Mouse (Mus musculus) embryonic facial prominence, embryonic 12.5 days (tissue): Measurements from ENCODE around the gene Pla2g4b. TPM values are rescaled to one million over a fixed set of nuclear protein-coding genes. Genes with fewer than 3 reads are reported as not detected.

ENCODE experiments used
- ATAC-seq: fragments of 200-750 bp; cut with Nextera tagmentation; 2 replicates; pipeline ENCODE4 v1.8.0; 2017; ENCODE audit not compliant: insufficient number of reproducible peaks, insufficient read depth, low FRiP score, low TSS enrichment
- H3K27ac ChIP-seq: fragments of 300-500 bp; sonication (generic); 2 replicates; pipeline ENCODE4 v1.5.1; 2016; ENCODE audit warnings: mild to moderate bottlenecking
- H3K27me3 ChIP-seq: fragments of 300-500 bp; sonication (generic); 2 replicates; pipeline ENCODE4 v1.6.1; 2016; ENCODE audit warnings: mild to moderate bottlenecking, moderate library complexity
- H3K36me3 ChIP-seq: fragments of 300-500 bp; sonication (generic); 2 replicates; pipeline ENCODE4 v1.6.1; 2016; ENCODE audit warnings: mild to moderate bottlenecking
- H3K4me1 ChIP-seq: fragments of 300-500 bp; sonication (generic); 2 replicates; pipeline ENCODE4 v1.6.1; 2016
- H3K4me2 ChIP-seq: fragments of 300-500 bp; sonication (generic); replicated peaks from 2 replicates; pipeline ENCODE4 v1.6.1; 2016; ENCODE audit warnings: mild to moderate bottlenecking, moderate library complexity
- H3K4me3 ChIP-seq: fragments of 300-500 bp; sonication (generic); 2 replicates; pipeline ENCODE4 v1.5.1; 2016; ENCODE audit warnings: mild to moderate bottlenecking
- H3K9ac ChIP-seq: fragments of 300-500 bp; sonication (generic); 2 replicates; pipeline ENCODE4 v1.6.1; 2016; ENCODE audit warnings: mild to moderate bottlenecking, moderate library complexity
- H3K9me3 ChIP-seq: fragments of 300-500 bp; sonication (generic); 2 replicates; pipeline ENCODE4 v1.6.1; 2016; ENCODE audit warnings: mild to moderate bottlenecking, moderate library complexity
- WGBS: fragments of 180-500 bp; shearing (Covaris S2); methylation state at CpG from one replicate; pipeline ENCODE4 v1.1.7; 2016; 5-methylcytosine and 5-hydroxymethylcytosine counted together
- polyA plus RNA-seq: library from polyadenylated mRNA; unstranded; fragments of >200 nt; fragmentation: Nextera tagmentation; extraction: Ambion mirVana; gene quantifications from 2 replicates; pipeline ENCODE4 v1.2.1, GENCODE M21; 2016

The Pla2g4b gene
- polyA plus RNA-seq, 1 experiment from 2014 or later = 2.4 TPM

DNA sequence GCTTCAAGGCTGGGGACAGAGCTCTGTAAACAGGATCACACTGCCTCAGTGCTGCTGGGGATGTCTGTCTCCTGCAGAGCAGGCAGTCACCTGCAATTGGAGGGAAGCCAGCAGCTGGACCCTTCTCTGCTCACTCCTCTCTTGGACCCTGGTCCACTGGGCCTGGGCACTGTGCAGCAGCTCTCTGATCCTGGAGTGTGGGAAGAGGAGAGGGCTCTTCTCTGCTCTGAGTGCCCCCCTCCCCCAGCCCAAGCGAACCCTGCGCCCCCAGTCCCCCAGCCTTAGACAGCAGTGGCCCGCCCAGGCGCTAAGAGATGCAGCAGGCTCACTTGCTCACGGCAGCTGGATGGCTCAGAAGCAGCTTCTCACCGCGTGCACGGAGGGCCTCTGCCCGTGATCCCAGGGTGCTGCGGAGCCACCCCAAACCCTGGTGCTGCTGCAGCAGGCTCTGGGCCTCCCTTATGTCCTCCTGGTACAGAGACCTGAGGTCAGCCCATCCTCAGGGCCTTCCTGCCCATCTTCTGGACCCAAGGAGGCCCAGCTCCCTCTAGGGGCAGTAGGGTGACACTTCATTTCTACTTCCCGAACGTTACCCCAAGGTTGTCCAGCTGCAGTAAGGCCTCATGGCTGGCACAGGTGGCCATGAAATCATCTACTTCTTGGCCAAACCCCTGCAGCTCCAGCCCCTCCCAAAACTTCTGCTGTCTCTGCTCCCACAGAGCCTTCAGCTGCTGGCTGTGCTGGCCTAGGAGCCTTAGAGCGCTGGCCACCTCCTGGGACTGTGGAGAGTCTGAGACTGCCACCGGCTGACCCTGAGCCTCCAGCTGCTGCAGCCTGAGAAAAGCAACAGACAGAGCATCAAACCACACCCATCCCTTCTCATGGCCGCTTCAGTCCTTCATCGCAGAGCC is 35.6 kb downstream of the Pla2g4b start:
- H3K4me2 ChIP-seq = no peak overlapping the region
- H3K27ac ChIP-seq = 0 out of 2 replicates have a peak overlapping the region, but pooled peaks have one; percentile 17
- H3K9ac ChIP-seq = no peak overlapping the region
- peak; percentile 56 for ATAC-seq
- no peaks in the 10 kb centered on the region for H3K36me3 ChIP-seq
- H3K4me1 ChIP-seq = no peaks in the 10 kb centered on the region; the same call in 1 of the 2 replicates
- H3K27me3 ChIP-seq = peaks cover 9% of the 10 kb centered on the region; the same call in 1 of the 2 replicates
- WGBS = 43% methylated on average over 16 of the region's 16 CpGs
- H3K9me3 ChIP-seq = no peaks in the 10 kb centered on the region
- no peak overlapping the region for H3K4me3 ChIP-seq

DNA sequence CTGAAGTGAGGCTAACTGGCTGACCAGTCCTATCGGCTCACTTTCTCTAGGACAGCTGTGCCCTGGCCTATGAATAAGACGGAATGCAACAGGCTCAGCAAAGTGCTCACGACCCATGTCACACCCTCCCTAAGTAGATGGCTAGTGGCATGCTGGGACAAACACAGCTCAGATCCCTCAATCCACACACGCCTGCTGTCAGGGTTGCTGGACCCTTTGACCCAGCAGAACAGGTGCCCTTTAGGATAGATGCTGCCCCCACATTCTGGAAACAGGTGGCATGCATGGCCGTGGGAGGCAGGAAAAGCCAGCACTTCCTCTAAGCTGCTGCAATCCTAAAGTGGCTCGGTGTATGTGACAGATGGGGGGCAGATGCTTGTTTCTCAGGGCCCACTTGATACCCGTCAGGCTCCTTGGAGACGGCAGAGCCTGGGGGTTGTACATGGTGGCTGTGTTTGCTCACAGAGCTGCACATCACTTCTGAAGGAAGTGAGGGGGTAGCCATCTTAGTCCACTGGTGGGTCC is 36.3 kb downstream of the Pla2g4b start:
- no peak for ATAC-seq
- Histone ChIP-seq H3K36me3 (no peaks in the 10 kb centered on the region), H3K27ac (no peak overlapping the region), H3K9me3 (no peaks in the 10 kb centered on the region), H3K4me3 (no peak overlapping the region), H3K9ac (no peak overlapping the region), H3K4me2 (no peak overlapping the region), H3K27me3 (peaks cover 9% of the 10 kb centered on the region; the same call in 1 of the 2 replicates), H3K4me1 (no peaks in the 10 kb centered on the region; the same call in 1 of the 2 replicates)
- WGBS = 64% methylated on average over 8 of the region's 8 CpGs

DNA sequence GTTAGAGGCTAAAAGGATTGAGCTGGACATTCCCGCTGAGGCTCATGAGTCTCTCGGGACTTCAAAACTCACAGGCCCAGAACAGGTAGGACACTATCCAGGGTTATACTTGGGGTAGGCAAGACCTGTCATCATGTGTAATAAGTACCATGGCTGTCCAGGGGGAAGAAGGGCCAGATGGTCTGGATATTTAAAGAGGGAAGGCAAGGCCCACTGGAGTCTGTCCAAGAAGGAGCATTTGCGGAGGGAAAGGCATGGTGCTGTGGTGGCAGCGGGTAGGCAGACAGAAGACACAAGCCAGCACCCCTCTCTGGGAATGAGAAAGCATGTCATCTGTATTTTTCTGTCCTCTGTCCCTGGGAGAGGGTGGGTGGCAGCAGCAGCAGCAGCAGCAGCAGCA is 40.9 kb downstream of the Pla2g4b start:
- Histone ChIP-seq H3K4me3 (no peak overlapping the region), H3K9me3 (no peaks in the 10 kb centered on the region), H3K4me1 (peaks cover 4% of the 10 kb centered on the region; the same call in 1 of the 2 replicates), H3K27me3 (peaks cover 32% of the 10 kb centered on the region), H3K9ac (no peak overlapping the region), H3K27ac (no peak overlapping the region), H3K4me2 (no peak overlapping the region), H3K36me3 (no peaks in the 10 kb centered on the region)
- no peak for ATAC-seq
- 89% methylated on average over 4 of the region's 4 CpGs for WGBS

DNA sequence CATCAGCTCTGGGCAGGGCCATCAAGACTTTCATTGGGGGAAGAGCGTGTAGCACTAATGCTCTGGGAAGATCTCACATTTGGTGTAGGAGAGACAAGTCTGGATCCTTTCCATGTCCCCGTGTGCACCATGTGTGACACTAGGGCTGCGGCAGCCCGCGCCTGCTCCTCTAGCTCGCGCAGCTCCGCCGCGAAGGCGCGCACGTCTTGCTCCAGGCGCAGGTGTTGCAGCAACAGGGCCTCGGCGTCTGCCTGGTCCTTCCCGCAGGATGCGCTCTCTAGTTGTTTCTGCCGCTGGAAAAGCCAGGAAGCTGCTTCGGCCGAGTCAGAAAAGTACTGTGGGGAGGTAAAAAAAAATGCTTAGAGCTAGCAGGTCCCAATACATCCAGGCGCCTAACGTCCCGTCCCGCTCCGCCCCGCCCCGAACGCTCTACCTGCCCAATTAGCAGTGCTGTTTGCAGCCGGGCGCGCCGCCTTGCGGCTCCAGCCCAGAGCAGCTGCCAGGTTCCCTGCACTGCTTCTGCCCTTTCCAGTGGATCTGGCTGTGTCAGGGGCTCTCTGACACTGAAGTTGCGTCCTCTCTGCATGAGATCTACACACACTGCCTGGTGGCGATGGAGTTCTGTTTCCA is 43.0 kb downstream of the Pla2g4b start:
- Histone ChIP-seq H3K27ac (no peak overlapping the region), H3K4me3 (peak overlapping the region; percentile 29), H3K36me3 (no peaks in the 10 kb centered on the region), H3K9me3 (no peaks in the 10 kb centered on the region), H3K27me3 (peaks cover 28% of the 10 kb centered on the region), H3K9ac (no peak overlapping the region), H3K4me1 (peaks cover 4% of the 10 kb centered on the region; the same call in 1 of the 2 replicates), H3K4me2 (peak overlapping the region; percentile 56)
- peak; percentile 61 for ATAC-seq
- WGBS = 1% methylated on average over 34 of the region's 36 CpGs

DNA sequence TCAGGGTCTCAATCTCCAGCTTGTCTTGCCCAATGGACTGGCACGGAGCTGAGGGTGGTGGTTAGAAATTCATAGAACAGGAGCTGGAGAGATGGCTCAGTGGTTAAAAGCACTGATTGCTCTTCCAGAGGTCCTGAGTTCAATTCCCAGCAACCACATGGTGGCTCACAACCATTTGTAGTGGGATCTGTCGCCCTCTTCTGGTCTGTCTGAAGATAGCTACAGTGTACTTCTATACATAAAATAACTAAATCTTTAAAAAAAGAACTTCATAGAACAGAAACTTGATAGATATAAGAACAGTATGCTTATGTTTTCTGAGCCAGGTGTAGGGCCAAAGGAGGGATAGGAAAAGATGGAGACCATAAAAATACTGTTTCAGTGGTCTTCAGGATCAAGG is 49.2 kb downstream of the Pla2g4b start:
- Histone ChIP-seq H3K9ac (no peak overlapping the region), H3K9me3 (no peaks in the 10 kb centered on the region), H3K4me3 (no peak overlapping the region), H3K27me3 (peaks cover 3% of the 10 kb centered on the region), H3K4me2 (no peak overlapping the region), H3K4me1 (no peaks in the 10 kb centered on the region), H3K27ac (no peak overlapping the region), H3K36me3 (no peaks in the 10 kb centered on the region)
- no peak for ATAC-seq
- 80% methylated on average over 2 of the region's 2 CpGs for WGBS

DNA sequence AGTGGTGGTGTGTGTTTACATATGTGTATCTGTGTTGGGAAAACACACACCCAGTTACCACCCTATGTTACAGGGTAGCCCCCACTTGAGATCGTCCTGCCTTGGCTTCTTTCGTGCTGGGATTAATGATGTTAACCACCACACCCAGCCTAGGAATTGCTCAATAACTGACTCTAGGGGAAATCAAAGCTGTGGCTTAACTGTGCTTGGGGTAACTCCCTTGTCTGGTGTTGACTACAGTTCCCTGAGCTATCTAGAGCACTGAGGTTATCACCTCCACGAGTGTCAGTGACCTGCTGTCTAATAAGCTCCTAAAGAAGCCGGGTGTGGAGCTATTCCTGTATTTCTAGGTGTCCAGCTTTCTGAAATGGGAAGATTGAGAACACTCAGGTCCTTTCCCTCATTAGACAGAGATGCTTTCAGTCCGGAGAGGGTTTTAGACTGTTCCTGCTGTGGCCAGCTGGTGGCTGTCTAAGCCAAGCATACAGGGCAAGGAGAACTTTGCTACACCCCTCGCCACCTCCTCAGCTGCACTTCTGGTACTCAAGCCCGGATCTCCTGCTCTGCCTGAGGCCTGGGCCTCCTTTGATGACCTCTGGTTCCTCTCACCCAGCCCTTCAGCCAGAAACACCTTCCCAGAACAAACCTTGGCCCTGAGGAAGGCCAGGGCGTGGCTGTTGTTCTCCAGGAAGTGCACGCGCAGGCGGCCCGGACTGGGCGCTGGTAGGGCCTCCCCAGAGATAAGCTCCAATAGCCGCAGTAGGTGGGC is 51.6 kb downstream of the Pla2g4b start:
- H3K4me1 ChIP-seq = no peaks in the 10 kb centered on the region
- H3K36me3 ChIP-seq = no peaks in the 10 kb centered on the region
- no peak for ATAC-seq
- no peak overlapping the region for H3K27ac ChIP-seq
- no peak overlapping the region for H3K4me2 ChIP-seq
- H3K9ac ChIP-seq = no peak overlapping the region
- no peaks in the 10 kb centered on the region for H3K27me3 ChIP-seq
- H3K9me3 ChIP-seq = no peaks in the 10 kb centered on the region
- no peak overlapping the region for H3K4me3 ChIP-seq
- 76% methylated on average over 14 of the region's 14 CpGs for WGBS

DNA sequence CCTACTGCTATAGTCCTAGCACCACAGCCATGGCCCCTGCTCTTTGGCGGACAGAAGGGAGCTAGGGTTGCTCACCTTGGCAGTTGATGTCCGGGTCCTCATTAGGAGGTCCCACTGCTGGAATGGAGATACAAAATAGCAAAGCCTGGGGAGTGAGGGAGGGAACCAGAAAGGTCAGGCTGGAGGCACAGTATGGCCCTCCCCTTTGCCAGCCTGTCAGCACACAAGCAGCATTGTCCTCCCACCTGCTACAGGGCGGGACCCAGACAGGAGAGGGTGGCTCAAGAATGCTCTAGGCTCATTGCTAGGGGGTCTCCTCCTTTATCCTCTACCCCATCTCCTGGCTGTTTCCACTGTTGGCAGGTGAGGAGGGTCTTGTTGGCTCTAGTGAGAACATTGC is 52.8 kb downstream of the Pla2g4b start:
- no peaks in the 10 kb centered on the region for H3K9me3 ChIP-seq
- no peak overlapping the region for H3K27ac ChIP-seq
- no peak overlapping the region for H3K9ac ChIP-seq
- ATAC-seq = no peak
- no peaks in the 10 kb centered on the region for H3K27me3 ChIP-seq
- H3K4me2 ChIP-seq = no peak overlapping the region
- no peaks in the 10 kb centered on the region for H3K36me3 ChIP-seq
- no peak overlapping the region for H3K4me3 ChIP-seq
- H3K4me1 ChIP-seq = no peaks in the 10 kb centered on the region
- WGBS = 86% methylated on average over 3 of the region's 3 CpGs

DNA sequence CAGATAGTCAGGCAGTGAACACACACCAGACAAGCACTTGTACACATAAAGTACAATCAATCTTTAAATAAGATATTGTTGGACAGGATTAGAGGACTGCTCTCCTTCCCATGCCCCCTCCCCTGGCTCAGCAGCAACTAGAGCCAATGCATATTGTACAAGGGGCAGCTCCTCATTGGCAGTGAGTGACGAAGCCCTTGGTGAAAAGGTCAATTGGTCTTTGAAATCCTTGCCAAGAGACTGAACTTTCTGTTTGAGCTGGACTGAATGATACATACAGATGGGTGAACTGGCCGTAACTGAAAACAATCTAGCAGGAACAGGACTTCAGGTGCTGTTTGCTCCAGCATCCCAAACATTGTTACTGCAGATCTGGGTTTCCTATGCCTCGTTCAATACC is 54.2 kb downstream of the Pla2g4b start:
- no peaks in the 10 kb centered on the region for H3K4me1 ChIP-seq
- no peaks in the 10 kb centered on the region for H3K9me3 ChIP-seq
- no peak overlapping the region for H3K27ac ChIP-seq
- no peak overlapping the region for H3K4me2 ChIP-seq
- no peak overlapping the region for H3K4me3 ChIP-seq
- WGBS = 91% methylated on average over 3 of the region's 3 CpGs
- ATAC-seq = no peak
- H3K27me3 ChIP-seq = no peaks in the 10 kb centered on the region
- H3K36me3 ChIP-seq = no peaks in the 10 kb centered on the region
- no peak overlapping the region for H3K9ac ChIP-seq

DNA sequence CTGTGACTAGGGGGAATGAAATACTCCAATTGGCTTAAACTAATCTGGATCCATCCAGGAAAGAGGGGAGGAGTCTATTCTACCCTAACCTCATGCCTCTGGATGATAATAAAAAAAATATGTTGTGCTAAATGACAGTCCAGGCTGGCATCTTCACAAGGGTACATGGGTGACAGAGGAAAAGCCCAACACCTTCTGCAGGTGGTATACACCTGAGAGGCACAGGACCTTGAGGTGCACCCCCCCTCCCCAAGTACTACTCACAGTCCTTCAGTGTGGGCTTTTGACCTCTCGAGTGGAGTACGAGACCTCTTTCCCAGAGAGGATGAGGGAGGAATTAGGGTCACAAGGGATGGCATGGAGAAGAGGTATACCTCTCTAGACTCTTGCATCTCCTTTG is 54.7 kb downstream of the Pla2g4b start:
- no peak overlapping the region for H3K27ac ChIP-seq
- no peak overlapping the region for H3K4me3 ChIP-seq
- no peaks in the 10 kb centered on the region for H3K36me3 ChIP-seq
- H3K4me2 ChIP-seq = no peak overlapping the region
- 75% methylated on average over 2 of the region's 2 CpGs for WGBS
- no peaks in the 10 kb centered on the region for H3K27me3 ChIP-seq
- ATAC-seq = no peak
- H3K9ac ChIP-seq = no peak overlapping the region
- no peaks in the 10 kb centered on the region for H3K4me1 ChIP-seq
- H3K9me3 ChIP-seq = no peaks in the 10 kb centered on the region

DNA sequence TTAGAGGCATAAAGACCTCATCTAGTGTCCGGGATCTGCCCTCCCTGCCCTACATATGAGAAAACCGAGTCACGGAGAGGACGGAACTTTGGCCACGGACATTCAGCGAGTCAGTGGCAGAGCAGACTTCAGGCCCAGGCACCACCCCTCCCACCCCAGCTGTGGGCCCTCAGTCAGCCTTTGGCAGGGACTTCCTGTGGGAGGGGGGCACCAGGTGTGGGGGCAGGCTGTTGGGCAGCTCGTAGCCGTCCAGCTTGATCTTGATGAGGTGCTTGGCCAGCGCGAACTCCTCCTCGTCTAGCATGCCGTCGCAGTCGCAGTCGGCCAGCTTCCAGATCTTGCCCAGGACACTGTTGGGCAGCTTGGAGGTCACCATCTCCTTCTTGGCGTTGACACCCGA is 57.8 kb downstream of the Pla2g4b start:
- 89% methylated on average over 17 of the region's 17 CpGs for WGBS
- no peak for ATAC-seq

More for the DNA sequence above, 57.8 kb downstream of the Pla2g4b start:
- no peak overlapping the region for H3K4me2 ChIP-seq
- no peaks in the 10 kb centered on the region for H3K27me3 ChIP-seq
- H3K9ac ChIP-seq = no peak overlapping the region
- H3K36me3 ChIP-seq = no peaks in the 10 kb centered on the region
- no peak overlapping the region for H3K4me3 ChIP-seq
- no peaks in the 10 kb centered on the region for H3K4me1 ChIP-seq
- H3K9me3 ChIP-seq = no peaks in the 10 kb centered on the region
- H3K27ac ChIP-seq = no peak overlapping the region
